Mouse (Mus musculus) heart, postnatal 0 days (tissue): ENCODE data around the gene Mdga1. TPM values are rescaled to one million over a fixed set of nuclear protein-coding genes. Genes with fewer than 3 reads are reported as not detected.

ENCODE experiments used
- ATAC-seq: fragments of 200-750 bp; cut with Nextera tagmentation; 2 replicates; pipeline ENCODE4 v1.8.0; 2017; ENCODE audit warnings: low read depth, moderate number of reproducible peaks, moderate library complexity; ENCODE audit not compliant: insufficient read depth
- DNase-seq: peaks from one replicate; pipeline ENCODE4 v3.0.0-alpha.2; 2016; ENCODE audit warnings: low spot score
- H3K27ac ChIP-seq: fragments of 300-500 bp; sonication (generic); 2 replicates; pipeline ENCODE4 v1.5.1; 2014; ENCODE audit warnings: low read depth, mild to moderate bottlenecking
- H3K27me3 ChIP-seq: fragments of 300-500 bp; sonication (generic); 2 replicates; pipeline ENCODE4 v1.6.1; 2014; ENCODE audit warnings: low read length, mixed read lengths; ENCODE audit not compliant: control insufficient read depth, insufficient read depth
- H3K36me3 ChIP-seq: fragments of 300-500 bp; sonication (generic); replicated peaks from 2 replicates; pipeline ENCODE4 v1.6.1; 2014; ENCODE audit warnings: low read length, mixed read lengths; ENCODE audit not compliant: control insufficient read depth, insufficient read depth
- H3K4me1 ChIP-seq: fragments of 300-500 bp; sonication (generic); 2 replicates; pipeline ENCODE4 v1.6.1; 2014; ENCODE audit warnings: antibody characterized with exemption; ENCODE audit not compliant: control insufficient read depth, insufficient read depth
- H3K4me2 ChIP-seq: fragments of 300-500 bp; sonication (generic); 2 replicates; pipeline ENCODE4 v1.6.1; 2014; ENCODE audit warnings: low read depth, mild to moderate bottlenecking, low read length, moderate library complexity
- H3K4me3 ChIP-seq: fragments of 300-500 bp; sonication (generic); 2 replicates; pipeline ENCODE4 v1.5.1; 2014; ENCODE audit warnings: low read depth, low read length
- H3K9ac ChIP-seq: fragments of 300-500 bp; sonication (generic); replicated peaks from 2 replicates; pipeline ENCODE4 v1.6.1; 2014; ENCODE audit warnings: low read depth, low read length, mixed read lengths
- H3K9me3 ChIP-seq: fragments of 300-500 bp; sonication (generic); replicated peaks from 2 replicates; pipeline ENCODE4 v1.6.1; 2016; ENCODE audit warnings: low read length; ENCODE audit not compliant: control insufficient read depth
- CTCF ChIP-seq: IDR thresholded peaks from 2 replicates; pipeline ENCODE4 v1.5.1; 2016; ENCODE audit warnings: antibody characterized with exemption, control low read depth, low read depth
- EP300 ChIP-seq: IDR thresholded peaks from 2 replicates; pipeline ENCODE4 v1.6.1; 2016; ENCODE audit warnings: antibody characterized with exemption, low read depth
- WGBS: fragments of 180-500 bp; shearing (Covaris S2); extraction: QIAGEN DNeasy Blood & Tissue Kit; methylation state at CpG from one replicate; pipeline ENCODE4 v1.1.7; 2014; 5-methylcytosine and 5-hydroxymethylcytosine counted together
- polyA plus RNA-seq: library from polyadenylated mRNA; unstranded; fragments of >200 nt; fragmentation: Nextera tagmentation; extraction: Ambion mirVana; gene quantifications from 2 replicates; pipeline ENCODE4 v1.2.1, GENCODE M21; 2015
- total RNA-seq: library from RNA; depleted of rRNA; stranded (reverse); fragments of >200 nt; gene quantifications from 2 replicates; pipeline ENCODE4 v1.2.3, GENCODE M21; 2014; ENCODE audit warnings: low replicate concordance

The Mdga1 gene
- total and polyA plus RNA-seq, 2 experiments from 2014 or later, result 4.9 to 9.5 TPM

DNA sequence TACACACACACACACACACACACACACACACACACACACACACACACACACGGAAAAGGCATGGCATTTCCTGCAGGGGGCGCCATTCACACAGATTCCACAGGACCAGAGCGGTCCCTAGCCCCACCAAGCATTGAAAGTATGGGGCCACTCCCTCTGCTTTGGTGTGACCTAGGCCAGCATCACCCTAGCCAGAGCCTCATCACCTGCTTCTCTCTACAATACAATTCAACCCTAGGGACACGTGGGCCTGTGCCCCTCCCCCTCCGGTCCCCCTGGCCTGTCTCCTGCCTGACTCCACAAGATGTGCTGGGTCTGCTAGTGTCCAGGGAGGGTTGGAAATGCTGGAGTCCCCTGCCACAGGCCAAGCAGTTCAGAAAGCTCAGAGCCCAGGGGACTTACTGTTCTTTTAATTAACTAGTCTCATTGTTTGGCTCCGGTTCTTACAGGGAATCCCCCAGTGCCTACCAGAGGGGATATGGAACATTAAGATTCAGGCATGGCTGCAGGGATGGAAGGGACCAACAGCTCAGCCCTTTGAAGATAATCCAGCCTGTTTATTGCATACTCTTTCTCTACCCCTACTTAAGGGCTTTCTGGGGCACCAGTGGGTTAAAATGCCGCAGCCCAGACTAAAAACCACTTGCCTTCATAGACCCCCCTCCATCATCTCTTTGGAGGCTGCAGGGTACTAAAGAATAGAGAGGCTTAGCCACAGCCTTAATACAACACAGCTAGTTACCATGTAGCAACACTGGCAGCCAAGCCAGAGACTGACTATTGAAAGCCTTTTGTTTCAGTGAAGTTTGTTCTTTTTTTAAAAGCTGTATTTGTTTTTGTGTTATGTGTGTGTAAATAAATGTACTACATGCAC, 73.5 kb downstream of the Mdga1 start:
- TF ChIP-seq EP300, result no peak
- peak; percentile 54 for TF ChIP-seq CTCF
- no peak for DNase-seq
- Histone ChIP-seq H3K27ac (no peak overlapping the region), H3K4me1 (no peaks in the 10 kb centered on the region), H3K36me3 (no peaks in the 10 kb centered on the region), H3K9ac (no peak overlapping the region), H3K9me3 (peaks cover 5% of the 10 kb centered on the region; the same call in 1 of the 2 replicates), H3K4me2 (no peak overlapping the region), H3K27me3 (0 out of 2 replicates have a peak, but pooled peaks cover 4% of the 10 kb centered on the region), H3K4me3 (no peak overlapping the region)
- peak; percentile 39; the same call in 1 of the 2 replicates for ATAC-seq
- WGBS, result 29% methylated on average over 7 of the region's 7 CpGs

DNA sequence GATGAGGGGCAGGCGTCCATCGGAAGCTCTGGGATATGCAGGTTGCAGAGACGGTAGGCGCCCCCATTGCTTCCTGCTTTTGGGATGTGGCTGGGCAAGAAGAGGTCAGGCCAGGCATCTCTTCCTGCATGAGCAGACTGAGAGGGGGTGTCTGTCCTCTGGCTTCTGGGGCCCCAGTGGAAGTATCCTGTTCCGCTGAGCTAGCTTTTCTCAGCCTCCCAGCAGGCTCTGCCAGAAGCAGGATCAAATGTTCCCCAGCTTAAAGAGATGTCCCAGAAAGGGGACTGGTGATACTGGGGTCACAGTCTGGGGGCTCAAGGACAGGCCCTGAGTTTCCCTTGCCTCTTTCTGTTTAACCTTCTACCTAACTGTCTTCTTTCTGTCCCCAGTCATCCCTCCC, 74.3 kb downstream of the Mdga1 start:
- Histone ChIP-seq H3K9me3 (peaks cover 5% of the 10 kb centered on the region; the same call in 1 of the 2 replicates), H3K4me2 (no peak overlapping the region), H3K9ac (no peak overlapping the region), H3K4me1 (no peaks in the 10 kb centered on the region), H3K4me3 (no peak overlapping the region), H3K27ac (no peak overlapping the region), H3K36me3 (no peaks in the 10 kb centered on the region), H3K27me3 (peaks cover 12% of the 10 kb centered on the region; the same call in 1 of the 2 replicates)
- TF ChIP-seq EP300, result no peak
- no peak for TF ChIP-seq CTCF
- 86% methylated on average over 5 of the region's 5 CpGs for WGBS
- ATAC-seq, result no peak
- no peak for DNase-seq

GRCm38 (mm10) chr17:29894965-29895364, 74.9 kb downstream of the Mdga1 start:
- Histone ChIP-seq H3K9me3 (peaks cover 5% of the 10 kb centered on the region; the same call in 1 of the 2 replicates), H3K4me3 (no peak overlapping the region), H3K9ac (no peak overlapping the region), H3K4me2 (no peak overlapping the region), H3K4me1 (no peaks in the 10 kb centered on the region), H3K36me3 (no peaks in the 10 kb centered on the region), H3K27ac (no peak overlapping the region), H3K27me3 (peaks cover 16% of the 10 kb centered on the region; the same call in 1 of the 2 replicates)
- DNase-seq (no peak), ATAC-seq (no peak)
- TF ChIP-seq EP300 (no peak), CTCF (no peak)
- 80% methylated on average over 5 of the region's 5 CpGs for WGBS

DNA sequence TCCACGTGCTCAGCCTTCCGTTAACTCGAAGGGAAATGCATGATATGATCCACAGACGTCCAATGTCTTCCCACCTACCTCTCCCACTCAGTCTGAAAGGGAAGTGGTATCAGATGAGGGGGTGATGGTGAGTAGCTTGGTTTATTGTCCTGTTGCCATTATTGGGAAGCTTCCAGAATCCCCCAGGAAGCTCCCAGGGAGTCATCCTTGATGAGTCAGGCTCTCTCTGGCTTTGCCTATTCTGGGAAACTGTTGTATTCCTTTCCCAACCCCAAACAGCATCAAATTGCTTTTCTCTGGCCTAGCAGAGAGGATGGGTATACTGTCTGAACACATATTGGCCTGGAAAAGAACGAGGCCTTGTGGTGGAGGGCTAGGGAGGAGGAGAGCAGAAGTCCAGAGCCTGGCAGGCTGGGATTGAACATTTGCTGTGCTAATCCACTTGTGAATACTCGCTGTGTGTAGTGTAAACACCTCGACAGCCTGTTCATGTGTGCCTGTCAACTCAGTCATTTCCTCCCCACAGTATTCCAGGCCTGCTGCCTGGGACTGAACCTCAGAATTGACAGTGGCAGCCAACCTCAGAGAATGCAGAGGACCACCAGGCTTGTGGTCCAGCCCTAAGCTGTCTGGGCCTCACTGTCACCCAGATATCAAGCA, 79.3 kb downstream of the Mdga1 start:
- DNase-seq (no peak), ATAC-seq (no peak)
- TF ChIP-seq EP300 (no peak), CTCF (no peak)
- Histone ChIP-seq H3K4me3 (no peak overlapping the region), H3K36me3 (no peaks in the 10 kb centered on the region), H3K9me3 (peaks cover 5% of the 10 kb centered on the region; the same call in 1 of the 2 replicates), H3K4me1 (peaks cover 2% of the 10 kb centered on the region; the same call in 1 of the 2 replicates), H3K9ac (no peak overlapping the region), H3K4me2 (no peak overlapping the region), H3K27me3 (peaks cover 22% of the 10 kb centered on the region), H3K27ac (no peak overlapping the region)
- 66% methylated on average over 7 of the region's 7 CpGs for WGBS

- peak overlapping the region; percentile 59 for H3K4me3 ChIP-seq
- no peaks in the 10 kb centered on the region for H3K36me3 ChIP-seq
- H3K27me3 ChIP-seq, result peaks cover 30% of the 10 kb centered on the region
- WGBS, result 2% methylated on average over 67 of the region's 67 CpGs
- H3K4me2 ChIP-seq, result peak overlapping the region; percentile 92
- H3K27ac ChIP-seq, result no peak overlapping the region
- ATAC-seq (peak; percentile 56), DNase-seq (no peak)
- H3K9ac ChIP-seq, result peak overlapping the region; percentile 11
- H3K4me1 ChIP-seq, result peaks cover 2% of the 10 kb centered on the region; the same call in 1 of the 2 replicates
- no peak for TF ChIP-seq CTCF
- peaks cover 5% of the 10 kb centered on the region; the same call in 1 of the 2 replicates for H3K9me3 ChIP-seq
Observed at GRCm38 (mm10) chr17:29888981-29889980, 80.6 kb downstream of the Mdga1 start.
